Mouse (Mus musculus) gastrocnemius, adult 18-20 months (tissue): ENCODE results near the gene Kctd18. TPM values are rescaled to one million over a fixed set of nuclear protein-coding genes. Genes with fewer than 3 reads are reported as not detected.
"Not testable (repeated sequence)": the region's sequence is repeated elsewhere in the genome, so short reads cannot be mapped to it uniquely, and the experiment has no call there.

Source experiments
- DNase-seq: peaks from one replicate; pipeline ENCODE4 v3.0.0; 2021; ENCODE audit warnings: low spot score
- long read RNA-seq, 2 experiments: library from polyadenylated mRNA; stranded (forward); transcript quantifications; one replicate each; pipeline ENCODE4 v2.0.0; 2021
- total RNA-seq, 2 experiments: library from RNA; stranded (reverse); gene quantifications; 2 replicates each; pipeline ENCODE4 v1.2.3; 2021

The Kctd18 gene
- total RNA-seq, result 1 to 10 TPM; 4.7 to 5.6 TPM
- long read RNA-seq, experiment 1, partial matches to known transcripts, result 1 of 9 reads
- long read RNA-seq, experiment 1, other reads (novel, unspliced or antisense), result 4 of 9 reads
- long read RNA-seq, experiment 2, partial matches to known transcripts, result 0 of 9 reads
- long read RNA-seq, experiment 2, other reads (novel, unspliced or antisense), result 7 of 9 reads

DNA sequence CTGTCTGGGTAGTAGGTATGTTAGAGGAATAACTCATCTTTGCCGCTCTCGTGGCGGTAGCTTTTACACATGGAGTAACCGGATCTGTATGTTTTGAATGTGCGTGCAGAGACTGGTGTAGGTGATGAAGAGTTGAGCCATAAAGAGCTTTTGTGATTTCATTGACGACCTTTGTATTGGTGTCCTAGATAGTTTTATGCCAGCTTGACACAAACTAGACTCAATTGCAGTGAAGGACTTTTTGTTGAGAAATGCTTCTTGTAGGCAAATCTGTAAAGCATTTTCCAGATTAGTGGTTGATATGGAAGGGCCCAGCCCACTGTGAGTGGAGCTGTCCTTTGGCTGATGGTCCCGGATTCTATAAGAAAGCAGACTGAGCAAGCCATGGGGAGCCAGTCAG lies at the start of gene Kctd18:
Kctd18 (minus strand) TSS at position 101 of the 400 bp plus-strand sequence.
- no peak for DNase-seq

DNA sequence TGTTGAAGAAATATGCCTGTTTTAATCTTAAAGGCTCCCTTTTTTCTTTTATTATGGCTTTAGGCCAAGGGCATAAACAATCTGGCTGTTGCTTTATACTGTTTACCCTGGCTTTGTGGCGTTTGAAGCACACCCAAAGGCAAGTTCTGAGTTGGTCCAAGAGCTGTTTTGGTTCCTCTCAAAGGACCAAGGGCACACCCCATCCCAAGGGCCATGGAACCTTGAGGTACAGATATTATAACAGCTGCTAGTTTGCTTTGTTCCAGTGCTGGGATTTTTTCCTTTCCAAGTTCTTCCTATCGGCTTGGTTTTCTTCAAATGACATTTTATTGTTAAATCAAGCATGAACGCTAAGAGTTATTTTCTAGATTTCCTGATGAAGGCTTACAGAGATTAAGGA lies 46.9 kb upstream of the Kctd18 start:
- DNase-seq, result peak; percentile 31

DNA sequence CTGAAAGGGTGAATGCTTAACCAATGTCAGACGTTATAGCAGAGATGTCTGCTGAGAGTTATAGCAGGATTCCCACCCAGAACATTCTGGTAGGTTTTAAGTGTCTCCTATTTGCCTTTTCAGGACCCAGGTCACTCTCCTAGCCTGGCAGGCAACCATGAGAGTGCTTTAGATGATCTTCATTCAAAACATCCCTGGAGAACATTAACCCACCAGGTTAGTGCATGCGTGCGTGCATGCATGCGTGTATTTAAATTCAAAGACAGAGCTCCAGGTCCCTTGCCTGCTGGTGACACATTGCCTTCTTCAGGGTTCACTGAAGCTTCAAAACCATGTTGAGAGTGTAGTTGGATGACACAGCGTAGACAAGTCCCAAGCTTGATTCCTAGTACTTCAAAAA lies 46.4 kb upstream of the Kctd18 start:
- DNase-seq, result no peak

DNA sequence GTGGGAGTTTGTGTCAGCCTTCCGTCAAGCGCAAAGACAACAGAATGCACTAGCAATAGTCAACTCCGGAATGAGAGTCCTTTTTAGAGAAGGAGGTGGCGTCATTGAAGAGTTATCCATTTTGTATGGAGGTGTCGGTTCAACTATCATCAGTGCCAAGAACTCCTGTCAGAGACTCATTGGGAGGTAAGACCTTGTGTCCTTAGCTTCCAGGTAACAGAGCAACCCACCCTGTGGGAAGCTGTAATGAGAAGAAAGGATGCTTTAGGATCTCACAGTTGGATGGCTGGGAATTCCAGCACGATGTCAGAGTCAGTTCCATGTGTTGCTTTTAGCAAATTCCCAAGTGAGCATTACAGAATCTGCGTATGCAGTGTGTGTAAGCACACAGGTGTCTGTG lies 43.4 kb upstream of the Kctd18 start:
- DNase-seq, result no peak

DNA sequence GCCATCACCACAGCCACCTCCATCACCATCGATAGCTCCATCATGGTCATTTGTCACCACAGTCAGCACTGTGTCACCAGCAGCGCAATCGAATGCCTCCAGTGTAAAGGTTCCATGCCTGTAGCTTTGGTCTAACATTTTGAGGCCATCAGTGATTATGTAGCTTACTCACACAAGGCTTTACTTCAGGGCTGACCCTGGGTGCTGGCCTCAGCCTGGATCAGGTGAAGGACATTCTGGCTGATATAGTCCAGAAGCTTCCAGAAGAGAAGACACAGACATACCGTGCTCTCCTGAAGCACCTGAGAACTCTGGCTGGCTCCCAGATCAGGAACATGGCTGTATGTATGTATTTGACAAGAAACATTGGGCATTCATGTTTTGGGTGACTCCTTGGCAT lies 40.1 kb upstream of the Kctd18 start:
- DNase-seq, result no peak

DNA sequence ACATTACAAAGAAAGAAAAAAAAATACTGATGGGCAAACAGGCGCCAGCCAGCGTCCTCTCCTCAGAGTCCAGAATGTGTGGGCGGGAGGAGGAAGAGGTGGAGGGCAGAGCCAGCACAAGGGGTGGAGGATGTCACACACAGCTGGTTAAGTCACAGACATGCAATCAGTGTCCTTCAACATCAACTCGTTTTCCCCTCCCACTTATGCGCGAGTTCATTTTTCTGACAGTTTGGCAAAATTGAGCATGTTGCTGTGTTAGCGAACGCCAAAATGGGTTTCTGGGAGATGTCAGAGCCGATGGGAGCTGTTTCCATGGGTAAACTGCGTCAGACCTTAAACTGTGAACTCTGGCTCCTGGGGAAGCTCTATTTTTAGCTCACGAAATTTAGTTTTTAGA lies 38.2 kb upstream of the Kctd18 start:
- no peak for DNase-seq

DNA sequence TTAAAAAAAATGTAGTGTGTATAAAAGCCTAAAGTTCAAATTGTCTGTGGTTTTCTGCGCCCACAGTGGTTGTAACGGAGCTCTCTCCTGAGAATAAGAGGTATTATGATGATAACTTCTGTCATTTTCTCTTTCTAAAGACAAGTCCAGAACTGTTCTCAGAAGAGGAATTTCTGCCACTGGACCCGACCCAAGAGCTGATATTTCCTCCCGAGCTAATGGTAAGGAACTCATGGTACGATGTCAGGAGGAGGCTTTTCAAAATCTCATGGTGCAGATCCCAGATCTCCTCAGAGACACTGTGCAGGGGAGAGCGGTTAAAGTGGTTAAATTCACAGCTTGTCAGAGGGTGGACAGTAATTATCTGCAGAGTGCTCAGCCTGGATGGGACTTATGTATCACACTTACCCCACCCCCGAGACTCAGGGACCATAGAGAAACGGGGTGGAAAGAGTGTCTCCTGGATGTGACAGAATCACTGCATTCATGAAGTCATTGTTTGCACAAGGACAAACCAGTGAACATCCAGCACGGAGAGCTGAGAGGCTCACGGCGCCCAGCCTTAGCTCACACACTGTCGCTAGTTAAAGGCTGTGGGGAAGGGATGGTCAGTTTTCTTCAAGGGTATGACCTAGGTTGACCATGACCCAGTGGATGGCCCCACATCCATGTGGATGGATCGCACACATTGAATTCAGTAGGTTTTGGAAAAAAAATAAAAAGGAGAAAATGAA lies 37.5 kb upstream of the Kctd18 start:
- no peak for DNase-seq

DNA sequence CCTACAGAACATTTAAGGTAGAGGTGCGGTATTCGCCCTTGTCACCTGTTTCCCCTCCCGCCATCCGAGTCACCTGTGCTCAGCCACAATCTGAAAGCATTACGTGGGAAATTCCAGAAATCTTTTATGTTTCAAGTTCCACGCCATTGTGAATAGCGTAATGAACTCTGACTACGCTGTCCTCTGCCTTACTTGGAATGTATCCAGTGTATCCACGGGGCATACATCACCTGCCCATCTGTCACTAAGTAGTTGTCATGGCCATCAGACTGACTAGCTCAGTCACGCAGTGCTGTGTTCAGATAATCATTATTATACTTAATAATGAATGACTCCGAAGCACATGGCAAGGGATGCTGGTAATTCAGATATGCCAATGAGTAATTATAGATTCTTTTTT lies 36.8 kb upstream of the Kctd18 start:
- DNase-seq, result no peak

DNA sequence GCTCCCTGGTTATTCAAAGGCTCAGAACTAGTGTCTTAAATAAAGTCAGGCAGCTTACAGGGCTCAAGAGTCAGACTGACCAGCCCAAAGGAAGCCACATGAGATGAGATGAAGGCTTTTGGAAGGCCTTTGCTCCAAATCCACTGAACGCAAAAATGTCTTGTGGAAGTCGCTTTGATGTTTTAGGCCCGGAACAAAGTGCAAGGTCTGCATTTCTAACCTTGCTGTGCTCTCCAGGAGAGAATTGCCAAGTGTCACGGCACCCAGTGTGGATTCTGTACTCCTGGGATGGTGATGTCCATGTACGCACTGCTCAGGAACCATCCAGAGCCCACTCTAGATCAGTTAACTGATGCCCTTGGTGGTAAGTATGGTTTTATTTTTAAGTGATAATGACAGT lies 30.4 kb upstream of the Kctd18 start:
- DNase-seq, result no peak

DNA sequence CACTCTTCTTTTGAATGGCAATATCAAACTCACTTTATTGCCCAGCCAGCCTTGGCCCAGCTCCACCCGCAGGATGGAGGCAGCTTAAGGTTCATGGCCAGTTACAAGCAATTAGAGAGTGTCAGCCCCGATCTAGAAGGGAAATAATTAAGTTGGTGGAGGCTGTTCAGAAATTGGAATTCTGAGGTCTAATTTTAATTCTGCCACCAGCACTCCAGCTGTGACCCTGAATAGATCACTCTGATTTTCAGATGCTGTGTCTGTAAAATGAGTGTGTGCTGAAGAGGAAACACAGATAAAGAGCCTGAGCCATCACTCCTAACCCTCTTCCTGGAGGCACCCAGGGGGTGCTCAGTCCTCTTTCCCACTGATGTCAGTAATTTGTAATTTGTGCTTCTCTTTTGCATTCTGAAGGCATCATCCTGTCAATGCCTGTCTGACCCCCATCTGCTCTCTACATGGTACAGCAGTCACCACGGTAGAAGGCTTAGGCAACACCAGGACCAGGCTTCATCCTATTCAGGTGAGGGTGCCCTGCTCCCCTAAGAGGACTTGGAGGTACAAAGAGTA lies 28.1 kb upstream of the Kctd18 start:
- DNase-seq, result no peak

DNA sequence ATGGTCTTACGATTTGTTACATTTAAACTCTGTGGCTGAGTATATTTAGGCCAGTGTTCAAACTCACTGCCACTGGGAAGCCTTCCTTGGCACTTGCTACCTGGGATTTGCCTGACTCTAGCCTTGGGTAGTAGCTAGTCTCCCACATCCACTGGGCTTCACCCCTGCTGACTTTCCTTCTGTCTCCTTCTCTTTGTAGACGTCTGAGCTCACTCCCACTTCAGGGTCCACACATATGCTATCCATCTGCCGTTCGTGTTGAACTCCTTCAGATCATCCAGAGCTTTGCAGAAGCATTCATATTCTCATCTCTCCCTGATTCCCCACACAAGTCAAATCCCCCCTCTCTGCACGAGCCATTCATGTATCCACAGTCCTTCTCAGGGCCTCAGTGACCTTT lies 26.8 kb upstream of the Kctd18 start:
- no peak for DNase-seq

DNA sequence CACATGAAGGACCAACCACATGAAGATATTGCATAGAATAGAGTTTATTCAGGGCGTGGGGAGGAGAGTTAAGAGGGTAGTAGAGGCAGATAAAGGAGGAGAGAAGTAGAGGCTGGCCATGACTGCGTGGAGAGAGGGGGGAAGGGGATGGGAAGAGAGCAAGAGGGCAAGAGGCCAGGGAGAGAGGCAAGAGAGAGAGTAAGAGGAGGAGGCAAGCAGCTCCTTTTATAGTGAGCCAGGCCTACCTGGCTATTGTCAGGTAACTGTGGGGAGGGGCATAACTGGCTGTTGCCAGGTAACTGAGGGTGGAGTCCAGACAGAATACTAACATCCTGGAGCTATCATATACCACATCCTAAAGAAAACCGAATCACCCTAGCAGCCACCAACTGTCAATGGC lies 26.3 kb upstream of the Kctd18 start:
- DNase-seq, result no peak

DNA sequence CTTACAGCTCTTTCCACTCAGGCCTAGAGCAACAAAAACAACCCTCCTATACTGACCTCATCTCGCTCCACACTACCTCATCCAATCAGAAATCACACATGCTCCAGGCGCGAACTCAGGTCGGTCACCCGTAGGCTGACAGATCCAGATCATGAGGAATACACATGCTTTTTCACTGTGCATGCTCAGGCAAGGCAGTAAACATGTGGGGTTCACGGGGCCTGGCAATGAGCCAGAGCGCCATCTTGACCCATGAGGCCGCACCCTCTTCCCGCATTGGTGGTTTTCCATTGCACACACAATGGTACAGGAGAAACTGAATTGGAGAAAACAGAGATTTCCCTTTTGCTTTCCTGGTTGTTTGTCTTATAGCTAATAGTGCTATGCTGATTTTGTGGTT lies 18.6 kb upstream of the Kctd18 start:
- not testable (repeated sequence) for DNase-seq

DNA sequence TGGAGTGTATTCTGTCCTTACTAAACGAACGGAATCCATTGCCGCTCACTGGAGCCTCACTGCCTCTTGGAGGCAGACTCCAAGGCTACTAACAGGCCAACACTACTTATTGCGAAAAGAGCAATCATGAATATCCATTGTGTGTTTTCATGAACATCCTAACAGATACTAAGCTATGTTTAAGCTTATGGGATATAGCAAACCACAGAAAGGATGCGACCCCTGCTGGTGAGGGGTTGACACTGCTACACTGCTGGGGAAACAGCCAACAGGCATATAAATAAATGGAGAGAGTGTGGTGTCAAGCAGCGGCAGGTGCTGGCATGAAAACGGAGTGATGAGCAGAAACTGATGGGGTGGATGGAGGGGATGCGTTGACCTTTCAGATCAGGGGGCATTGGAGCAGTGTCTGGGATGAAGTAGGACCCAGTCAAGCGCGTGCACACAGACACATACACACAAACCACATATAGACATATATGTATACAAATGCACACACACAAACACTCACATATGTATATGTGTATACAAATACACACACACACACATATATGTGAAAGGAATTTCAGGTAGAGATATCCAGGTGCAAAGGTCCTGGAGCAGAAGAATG lies 12.5 kb upstream of the Kctd18 start:
- DNase-seq, result peak; percentile 69

DNA sequence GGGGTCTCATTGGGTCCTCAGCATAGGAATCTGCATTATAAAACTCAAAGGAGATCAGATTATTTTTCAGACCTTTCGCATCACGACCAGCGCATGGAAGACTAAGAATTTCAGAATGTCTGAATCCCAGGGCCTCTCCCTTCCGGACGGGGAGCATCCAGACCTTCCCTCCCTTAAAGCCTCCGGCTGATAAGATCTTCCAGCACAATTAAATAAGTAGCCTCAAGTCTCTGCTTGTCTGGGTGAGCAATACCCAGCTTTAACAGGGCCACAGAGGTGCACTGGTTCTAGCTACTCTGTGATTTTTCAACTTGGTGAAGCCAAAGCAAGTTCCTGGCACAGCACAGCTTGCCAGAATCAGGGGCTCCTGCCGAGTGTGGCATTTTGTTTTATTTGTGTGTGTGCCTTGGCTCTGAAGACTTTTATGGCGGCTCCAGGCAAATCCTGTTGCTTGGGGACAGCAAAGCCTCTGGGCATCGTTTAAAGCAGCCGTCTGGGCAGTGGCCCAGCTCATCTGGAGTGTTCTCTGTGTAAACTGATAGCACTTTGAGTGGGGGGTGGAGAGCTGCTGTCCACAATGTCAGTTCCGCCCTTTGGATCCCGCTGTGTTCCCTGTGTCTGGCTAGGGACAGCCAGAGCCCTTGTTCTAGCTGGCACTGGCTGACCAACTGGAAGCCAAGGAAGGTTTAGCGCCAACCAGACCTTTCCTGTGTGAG lies 11.6 kb upstream of the Kctd18 start:
- DNase-seq, result peak; percentile 85

DNA sequence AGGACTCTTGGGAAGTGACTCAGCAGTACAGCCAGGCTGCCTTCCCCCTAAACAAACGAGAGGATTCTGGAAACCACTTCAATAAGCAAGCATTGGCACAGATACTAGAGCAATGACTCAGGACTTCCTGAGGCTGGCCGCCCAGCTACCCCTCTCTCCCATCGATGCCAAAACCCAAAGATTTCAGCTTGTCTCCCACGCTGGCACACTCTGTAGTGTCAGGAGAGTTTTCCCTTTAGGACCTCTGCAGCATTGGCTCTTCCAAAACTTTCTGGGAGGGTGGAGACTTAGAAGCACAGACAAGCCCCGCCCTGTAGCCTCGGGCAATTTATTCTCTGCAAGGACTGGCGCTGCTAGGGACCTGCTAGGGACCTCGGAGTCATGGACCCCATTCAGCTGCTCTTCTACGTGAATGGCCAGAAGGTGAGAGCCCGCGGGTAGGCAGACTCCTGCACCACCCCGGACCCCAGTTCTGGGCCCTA lies 10.9 kb upstream of the Kctd18 start, which contains the start of gene Aox1:
Aox1 (plus strand) TSS at position 296 of the 482 bp plus-strand sequence.
- peak; percentile 83 for DNase-seq

DNA sequence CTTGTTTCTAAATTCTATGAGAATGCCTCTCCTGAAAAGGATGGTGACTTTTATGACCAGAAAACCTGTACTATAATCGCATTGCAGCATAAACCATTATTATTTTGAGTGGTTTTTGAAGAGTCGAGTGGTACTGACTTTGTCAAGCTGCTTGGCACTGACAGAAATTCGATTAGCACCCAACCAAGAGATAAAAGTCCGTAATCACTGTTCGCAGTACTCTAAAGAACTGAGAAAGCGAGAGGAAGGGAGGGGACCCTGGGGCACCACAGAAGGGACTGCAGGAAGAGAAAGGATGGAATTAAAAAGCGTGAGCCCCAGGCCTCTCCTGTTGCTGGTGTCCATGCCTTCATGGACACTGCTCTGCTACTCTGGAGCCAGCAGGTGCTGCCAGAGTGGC lies 9.0 kb upstream of the Kctd18 start:
- no peak for DNase-seq

DNA sequence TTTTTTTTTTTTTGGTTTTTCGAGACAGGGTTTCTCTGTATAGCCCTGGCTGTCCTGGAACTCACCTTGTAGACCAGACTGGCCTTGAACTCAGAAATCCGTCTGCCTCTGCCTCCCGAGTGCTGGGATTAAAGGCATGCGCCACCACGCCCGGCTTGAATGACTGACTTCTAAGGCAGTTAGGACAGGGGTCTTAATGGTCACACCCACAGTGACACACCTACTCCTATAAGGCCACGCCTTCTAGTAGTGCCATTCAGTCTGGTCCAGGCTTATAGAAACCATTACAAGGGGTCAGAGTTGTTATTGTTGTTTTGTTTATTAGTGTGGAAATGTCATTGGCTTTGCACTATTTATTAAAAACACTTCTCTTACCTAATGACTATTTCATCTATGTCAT lies 12.4 kb downstream of the Kctd18 start:
- DNase-seq, result not testable (repeated sequence)

DNA sequence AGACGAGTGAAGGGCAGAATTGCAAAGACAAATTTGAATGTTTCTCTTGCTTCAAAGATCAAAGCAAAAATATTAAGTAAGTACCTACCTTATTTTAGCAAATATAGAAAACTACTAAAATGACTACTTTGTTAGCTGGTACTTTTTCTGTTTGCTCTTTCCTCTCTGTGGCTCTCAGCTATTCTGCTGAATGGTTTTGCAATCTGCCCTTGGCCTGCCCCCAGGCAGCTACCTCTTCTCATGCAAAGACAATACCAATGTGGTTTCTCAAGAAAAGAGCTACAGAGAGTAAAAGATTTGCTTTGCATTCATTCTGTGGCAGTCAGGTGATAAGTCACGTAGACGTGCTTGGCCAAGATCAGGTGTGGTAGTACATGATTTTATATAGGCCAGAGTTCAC lies 20.6 kb downstream of the Kctd18 start:
- no peak for DNase-seq

DNA sequence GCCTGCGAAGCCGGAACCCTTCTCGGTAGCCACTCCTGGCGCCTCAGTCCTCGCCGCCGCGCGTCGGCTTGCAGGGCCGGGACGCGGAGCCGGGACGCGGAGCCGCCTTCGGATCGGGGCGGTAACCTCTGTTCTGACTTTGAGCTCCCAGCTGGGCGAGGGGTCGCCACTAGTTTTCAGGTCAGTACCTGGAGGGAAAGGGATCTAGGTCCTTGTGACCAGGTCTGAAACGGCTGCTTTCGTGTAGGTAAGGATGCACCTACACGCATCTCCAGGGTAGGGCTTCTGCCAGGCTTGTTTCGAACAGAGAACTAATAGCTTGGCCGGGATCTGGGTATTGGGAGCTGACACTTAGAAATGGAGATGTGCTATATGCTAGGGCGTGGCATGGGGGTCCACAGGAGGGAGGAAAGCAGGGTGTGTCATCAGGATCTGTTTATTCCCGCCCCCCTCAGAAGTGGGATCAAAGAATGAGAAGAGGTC lies 22.6 kb downstream of the Kctd18 start:
- no peak for DNase-seq

DNA sequence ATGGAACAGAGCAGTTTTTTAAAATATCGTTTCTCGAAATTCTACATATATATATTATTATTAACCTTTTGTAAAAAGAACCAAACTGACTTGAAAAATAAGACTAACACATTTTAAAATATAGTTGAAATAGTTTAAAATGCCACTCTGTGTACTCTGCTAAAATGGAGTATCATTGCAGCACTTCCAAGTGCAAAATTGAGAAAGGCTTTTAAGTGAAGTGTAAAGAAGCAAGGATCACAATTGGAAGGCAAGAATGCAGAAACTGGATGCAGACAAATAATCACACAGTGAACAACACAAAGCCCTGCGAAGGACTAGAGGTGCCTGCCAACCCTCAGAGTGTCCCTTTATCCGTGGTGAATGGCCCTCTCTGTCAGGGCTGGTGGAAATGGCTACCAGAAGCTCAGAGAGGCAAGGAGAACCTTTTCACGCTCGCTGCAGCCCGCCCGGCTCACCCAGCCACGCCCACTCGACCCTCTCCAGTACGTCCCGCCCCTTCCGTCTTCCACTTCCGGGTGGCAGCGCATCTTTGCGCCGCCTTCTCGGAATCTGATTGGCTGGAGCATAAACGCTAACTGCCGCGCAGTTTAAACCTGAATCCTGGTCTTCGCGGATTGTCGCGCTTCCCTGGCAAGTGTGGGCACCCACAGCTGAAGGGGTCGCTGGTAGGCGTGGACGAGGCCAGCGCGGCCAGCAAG lies 23.2 kb downstream of the Kctd18 start, which contains the start of gene Sgo2a:
Sgo2a (plus strand) TSS at position 540 of the 701 bp plus-strand sequence.
- peak; percentile 93 for DNase-seq
